Mouse (Mus musculus): ENCODE measurements around the gene Tomm5.
"Not testable (repeated sequence)": the region's sequence is repeated elsewhere in the genome, so short reads cannot be mapped to it uniquely, and the experiment has no call there.

Gene Tomm5

DNA sequence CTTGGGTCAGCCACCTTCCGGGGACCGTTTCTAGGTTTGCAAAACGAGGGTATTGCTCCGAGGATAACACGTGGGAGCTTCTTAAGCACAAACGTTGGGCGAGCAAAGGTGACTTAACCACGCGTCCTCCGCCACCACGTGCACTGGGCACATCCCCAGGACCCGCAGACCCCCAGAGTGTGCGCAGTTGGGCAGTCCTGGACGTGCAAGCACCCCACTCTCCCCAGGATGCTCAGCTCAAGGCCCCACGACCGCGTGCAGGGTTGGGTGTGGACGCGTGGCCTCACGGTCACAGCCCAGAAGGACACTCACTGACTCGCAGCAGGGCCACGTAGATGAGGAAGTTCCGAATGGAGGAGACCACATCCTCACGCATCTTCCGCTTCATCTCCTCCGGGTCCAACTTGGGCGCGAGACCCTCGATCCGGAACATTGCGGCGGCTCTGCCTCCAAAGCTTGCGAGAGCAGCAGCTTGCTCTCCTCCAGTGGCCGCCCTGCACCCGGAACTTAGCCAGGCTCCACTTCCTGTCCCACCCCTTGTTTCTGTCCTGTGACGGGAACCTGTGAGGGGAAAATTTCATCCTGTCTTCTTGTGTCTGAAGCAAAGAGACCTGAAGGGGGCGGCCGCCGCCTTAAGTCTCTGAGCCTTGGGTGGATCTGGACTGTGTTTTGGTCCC, at the start of gene Tomm5:
TSS of gene Tomm5 (minus strand) at position 514 of the 677 bp plus-strand sequence.
- peak; percentile 97 for DNase-seq (ENCODE audit: low spot score)

GRCm38 (mm10) chr4:45156433-45156832, 48.5 kb upstream of the Tomm5 start:
- no peak for DNase-seq (ENCODE audit: low spot score)

DNA sequence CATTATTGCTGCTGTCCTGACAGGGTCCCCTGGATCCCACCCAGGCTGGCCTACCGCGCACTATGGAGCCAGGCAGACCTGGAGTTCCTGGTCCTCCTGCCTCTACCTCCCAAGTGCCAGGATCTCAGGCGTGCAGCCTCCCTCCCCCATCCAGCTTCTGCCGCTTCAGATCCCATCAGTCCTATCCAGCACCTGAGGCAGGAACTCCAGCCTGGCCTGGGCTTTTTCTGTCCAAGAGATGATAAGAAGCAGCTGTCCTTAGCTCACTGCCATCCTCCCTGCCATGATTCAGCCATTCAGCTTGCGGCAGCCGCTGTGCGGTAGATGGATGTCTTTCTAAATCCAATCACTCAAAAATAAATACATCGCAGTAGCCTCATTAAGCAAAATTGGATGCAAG, 35.1 kb upstream of the Tomm5 start:
- DNase-seq (ENCODE audit: low spot score), result no peak

GRCm38 (mm10) chr4:45142411-45142810, 34.5 kb upstream of the Tomm5 start:
- DNase-seq (ENCODE audit: low spot score), result no peak

GRCm38 (mm10) chr4:45141835-45142234, 33.9 kb upstream of the Tomm5 start:
- no peak for DNase-seq (ENCODE audit: low spot score)

GRCm38 (mm10) chr4:45137636-45138035, 29.7 kb upstream of the Tomm5 start:
- DNase-seq (ENCODE audit: low spot score), result no peak

GRCm38 (mm10) chr4:45134471-45134870, 26.6 kb upstream of the Tomm5 start:
- no peak for DNase-seq (ENCODE audit: low spot score)

- DNase-seq (ENCODE audit: low spot score), result no peak
Measured at GRCm38 (mm10) chr4:45131021-45131420, 23.1 kb upstream of the Tomm5 start.

- DNase-seq (ENCODE audit: low spot score), result no peak
Measured at GRCm38 (mm10) chr4:45121311-45121710, 13.4 kb upstream of the Tomm5 start.

- DNase-seq (ENCODE audit: low spot score), result no peak
Measured at GRCm38 (mm10) chr4:45108456-45109110, 669 bp upstream of the Tomm5 start.

DNA sequence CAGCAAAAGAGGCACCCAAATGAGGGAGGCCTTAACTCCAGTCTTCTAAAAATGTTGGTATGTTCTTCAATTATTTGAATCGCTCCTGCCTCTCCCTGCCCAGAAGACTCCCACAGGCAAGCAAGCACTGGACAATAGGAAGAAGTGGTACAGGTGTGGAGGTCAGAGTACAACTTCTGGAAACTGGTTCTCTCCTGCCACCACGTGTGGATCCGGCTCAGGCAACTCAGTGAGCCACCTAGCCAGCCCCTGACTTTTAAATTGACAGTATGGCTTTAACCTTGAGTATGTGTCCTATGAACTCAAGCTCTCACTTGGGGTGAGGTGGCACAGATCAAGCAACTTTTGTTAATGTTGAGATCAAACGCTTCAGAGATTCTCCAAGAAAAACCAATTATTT, 848 bp downstream of the Tomm5 start:
- DNase-seq (ENCODE audit: low spot score), result no peak

GRCm38 (mm10) chr4:45106409-45106808, 1.5 kb downstream of the Tomm5 start:
- DNase-seq (ENCODE audit: low spot score), result no peak

GRCm38 (mm10) chr4:45097198-45097872, 10.6 kb downstream of the Tomm5 start:
- peak; percentile 91 for DNase-seq (ENCODE audit: low spot score)

- no peak for DNase-seq (ENCODE audit: low spot score)
Measured at GRCm38 (mm10) chr4:45084895-45085290, 23.0 kb downstream of the Tomm5 start.

GRCm38 (mm10) chr4:45084021-45084894, 23.7 kb downstream of the Tomm5 start, which contains the start of gene Fbxo10:
TSS of gene Fbxo10 (minus strand) at chr4:45084604.
- DNase-seq (ENCODE audit: low spot score), result peak; percentile 94

DNA sequence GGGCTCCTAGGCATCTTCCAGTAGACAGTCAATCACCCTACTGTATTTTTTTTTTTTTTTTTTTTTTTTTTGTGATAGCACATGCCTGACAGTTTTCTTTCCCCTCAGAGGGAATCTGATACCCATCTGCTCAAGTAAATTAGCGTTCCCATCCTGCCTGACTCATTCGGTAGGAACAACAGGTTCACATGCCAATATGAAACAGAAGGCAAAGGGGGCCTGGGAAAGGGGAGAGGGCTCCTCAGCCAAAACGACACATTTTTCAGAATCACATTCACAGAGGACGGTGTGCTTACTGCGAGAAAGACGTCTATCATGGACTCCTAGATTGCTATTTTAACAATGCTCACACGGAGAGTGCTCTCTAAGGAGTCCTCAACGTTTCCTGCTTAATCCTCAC, 24.4 kb downstream of the Tomm5 start:
- peak; percentile 44 for DNase-seq (ENCODE audit: low spot score)

DNA sequence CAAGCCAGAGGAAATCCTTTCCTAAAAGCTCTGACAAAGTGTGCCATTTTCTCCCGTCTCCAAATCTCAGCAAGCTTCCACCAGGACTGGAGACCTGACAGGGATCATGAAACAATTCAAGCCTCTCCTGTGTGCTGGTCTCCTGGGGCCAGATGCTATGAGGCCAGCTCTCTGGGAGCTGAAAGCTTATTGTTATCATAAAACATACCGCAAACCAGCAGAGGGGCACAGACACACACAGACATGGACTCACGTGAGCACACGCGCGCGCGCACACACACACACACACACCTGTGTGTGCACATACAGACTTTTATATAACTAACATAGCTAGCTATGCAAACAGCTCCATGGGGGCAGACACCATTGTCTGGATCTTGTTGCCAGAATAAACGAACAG, 25.0 kb downstream of the Tomm5 start:
- peak; percentile 13 for DNase-seq (ENCODE audit: low spot score)

GRCm38 (mm10) chr4:45081041-45081440, 26.9 kb downstream of the Tomm5 start:
- not testable (repeated sequence) for DNase-seq (ENCODE audit: low spot score)

DNA sequence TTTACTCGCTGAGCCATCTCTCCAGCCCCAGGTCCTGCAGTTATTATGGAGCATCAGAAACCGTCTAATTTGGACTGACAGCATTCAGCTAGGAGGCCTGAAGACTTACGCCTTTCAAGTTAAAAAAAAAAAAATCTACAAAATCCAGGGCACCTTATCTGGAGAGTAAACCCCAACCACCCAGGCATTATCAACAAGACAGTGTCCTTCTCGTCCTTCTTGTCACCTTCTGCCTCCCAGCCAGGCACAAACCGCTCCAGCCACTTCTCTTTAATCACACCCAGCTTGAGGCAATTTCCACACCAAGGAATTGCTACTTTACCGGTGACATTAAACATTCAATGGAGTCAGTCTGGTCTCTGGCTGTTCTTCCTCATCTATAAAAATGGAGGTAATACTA, 34.4 kb downstream of the Tomm5 start:
- DNase-seq (ENCODE audit: low spot score), result no peak

DNA sequence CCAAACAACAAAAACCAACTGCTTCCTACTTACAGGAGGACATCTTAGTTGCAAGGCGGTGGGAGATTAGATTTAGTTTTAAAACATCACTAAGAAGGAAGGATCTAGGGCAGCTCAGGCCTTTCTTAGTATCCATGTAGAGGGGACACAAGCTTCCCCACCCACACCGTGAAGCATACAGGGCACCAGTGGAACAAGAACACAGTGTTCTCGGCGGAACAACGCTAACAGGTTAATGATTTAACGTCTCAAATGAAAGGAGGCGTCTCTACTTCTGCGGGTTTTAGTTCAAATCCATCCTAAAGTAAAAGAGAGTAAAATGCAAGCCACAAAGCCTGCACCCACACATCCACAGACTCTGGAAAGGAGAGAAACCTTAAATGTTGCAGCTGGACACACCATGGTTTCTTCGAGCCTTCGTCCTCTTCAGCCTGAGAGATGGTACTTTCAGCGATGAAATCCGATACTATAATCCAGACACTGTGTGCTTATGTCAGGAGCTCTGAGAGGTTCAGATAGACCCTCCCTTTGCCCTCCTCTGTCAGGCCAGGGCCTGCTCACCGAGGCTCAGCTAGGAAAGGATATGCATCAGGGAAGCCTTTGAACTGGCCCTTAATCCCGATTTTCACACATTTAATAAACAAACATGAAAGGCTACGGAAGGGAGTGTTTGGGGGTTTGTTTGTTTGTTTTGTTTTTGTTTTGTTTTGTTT, 35.5 kb downstream of the Tomm5 start:
- DNase-seq (ENCODE audit: low spot score), result peak; percentile 25

DNA sequence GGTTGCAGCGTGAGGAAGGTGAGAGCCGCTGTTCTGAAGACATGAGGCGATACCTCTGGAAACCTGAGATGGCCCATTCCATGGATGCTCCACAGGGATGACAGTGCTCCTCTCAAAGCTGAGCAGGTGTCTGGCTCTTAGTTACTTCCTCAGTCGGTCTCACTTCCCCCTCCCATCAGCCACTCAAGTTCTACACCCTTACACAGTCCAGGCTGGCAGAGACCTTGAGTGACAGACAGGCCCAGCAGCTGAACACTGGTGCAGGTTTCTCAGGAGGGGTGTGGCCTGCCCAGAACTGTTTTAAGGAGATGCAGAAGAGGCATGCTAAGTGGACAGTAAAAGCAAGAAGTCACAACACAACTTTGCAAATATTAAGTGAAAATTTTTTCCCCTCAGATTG, 40.2 kb downstream of the Tomm5 start:
- DNase-seq (ENCODE audit: low spot score), result no peak

Data from embryo, embryonic 10.5 days (tissue).